7 mouse cellular contexts compared by ENCODE assay signal in the genomic region with DNA sequence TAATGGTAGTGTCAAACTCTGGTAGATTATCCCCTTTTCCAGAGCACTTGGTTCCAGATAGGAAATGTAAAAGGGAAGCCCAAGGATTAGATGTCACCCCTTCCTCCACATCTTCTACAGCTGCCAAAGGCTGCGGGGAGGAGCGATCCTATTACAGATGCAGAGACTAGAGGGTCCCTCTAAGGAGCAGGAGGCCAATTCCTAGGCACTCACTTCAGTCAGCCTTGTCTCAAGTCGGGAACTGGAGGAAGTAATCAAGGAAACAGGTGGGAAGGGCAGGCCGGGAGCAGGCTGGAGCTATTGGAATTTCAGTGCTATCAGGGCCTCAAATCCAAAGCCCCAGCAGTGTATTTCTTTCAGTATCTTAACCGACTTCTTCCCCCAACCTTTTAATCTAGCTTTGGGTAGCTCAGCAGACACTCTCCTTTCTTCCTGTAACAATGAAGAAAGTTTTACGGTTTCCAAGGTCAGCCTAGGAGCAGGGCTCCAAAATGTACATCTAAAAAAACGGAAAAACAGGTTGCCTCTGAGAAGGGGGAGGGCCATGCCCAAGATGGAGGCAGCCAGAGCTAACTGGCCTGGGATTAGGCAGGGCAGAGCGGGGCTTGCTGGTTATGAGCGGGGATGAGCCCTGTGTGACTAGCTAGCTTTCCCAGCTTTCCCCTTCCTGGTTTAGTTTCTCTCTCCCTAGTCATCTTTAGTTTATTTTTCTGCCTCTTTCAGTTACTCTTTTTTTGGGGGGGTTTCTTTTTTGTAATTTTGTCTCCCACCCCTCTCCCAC. TPM values are rescaled to one million over a fixed set of nuclear protein-coding genes. Genes with fewer than 3 reads are reported as not detected.
DNase-seq lines count a peak whose midpoint lies in the region; ATAC-seq lines count a peak whose summit lies in the region.

No protein-coding gene starts in this region.

- H3K9me3 ChIP-seq in lung, embryonic 15.5 days = no peaks in the 10 kb centered on the region
- no peaks in the 10 kb centered on the region for H3K9me3 ChIP-seq in forebrain, embryonic 10.5 days
- H3K9me3 ChIP-seq in limb, embryonic 11.5 days (ENCODE audit: control insufficient read depth, low read length) = no peaks in the 10 kb centered on the region
- H3K9me3 ChIP-seq in stomach, embryonic 14.5 days (ENCODE audit: control insufficient read depth, low read depth, low read length) = no peaks in the 10 kb centered on the region

- H3K4me1 ChIP-seq in lung, embryonic 15.5 days = peaks cover 71% of the 10 kb centered on the region
- peaks cover 82% of the 10 kb centered on the region for H3K4me1 ChIP-seq in forebrain, embryonic 10.5 days
- H3K4me1 ChIP-seq in limb, embryonic 11.5 days (ENCODE audit: control insufficient read depth, insufficient read depth, low read length) = peaks cover 50% of the 10 kb centered on the region
- peaks cover 60% of the 10 kb centered on the region for H3K4me1 ChIP-seq in stomach, embryonic 14.5 days (ENCODE audit: control insufficient read depth, insufficient read depth, low read length)

- peak overlapping the region; percentile 90 for H3K27ac ChIP-seq in lung, embryonic 15.5 days
- peak overlapping the region; percentile 96 for H3K27ac ChIP-seq in forebrain, embryonic 10.5 days
- peak overlapping the region; percentile 86 for H3K27ac ChIP-seq in limb, embryonic 11.5 days (replicated peaks; ENCODE audit: low read depth, low read length)
- H3K27ac ChIP-seq in stomach, embryonic 14.5 days (ENCODE audit: low read length) = peak overlapping the region; percentile 73

- DNase-seq in lung, postnatal 4 days = no peak
- no peak for DNase-seq in forebrain, embryonic 10.5 days (ENCODE audit: extremely low spot score, low spot score)
- no peak for DNase-seq in limb, embryonic 11.5 days (ENCODE audit: low spot score)
- no peak for DNase-seq in adrenal gland, adult 2 months

- ATAC-seq in lung, embryonic 15.5 days (ENCODE audit: borderline replicate concordance, extremely low read depth, low FRiP score, low TSS enrichment) = no peak
- no peak for ATAC-seq in limb, embryonic 11.5 days (ENCODE audit: insufficient number of reproducible peaks, low FRiP score, low TSS enrichment, low read depth)
- ATAC-seq in stomach, embryonic 14.5 days (ENCODE audit: insufficient number of reproducible peaks, insufficient read depth, low FRiP score, low read depth) = no peak
- ATAC-seq in granulocyte monocyte progenitor cell, adult 5-6 weeks (replicated peaks; ENCODE audit: poor library complexity, severe bottlenecking) = no peak

- WGBS in lung, embryonic 15.5 days = 21% methylated on average over 9 of the region's 9 CpGs
- 8% methylated on average over 9 of the region's 9 CpGs for WGBS in forebrain, embryonic 10.5 days
- 20% methylated on average over 9 of the region's 9 CpGs for WGBS in limb, embryonic 11.5 days
- 28% methylated on average over 9 of the region's 9 CpGs for WGBS in stomach, embryonic 14.5 days

- peak overlapping the region; percentile 22; the same call in 1 of the 2 replicates for H3K9ac ChIP-seq in lung, embryonic 15.5 days
- H3K9ac ChIP-seq in limb, embryonic 11.5 days (ENCODE audit: low read length) = no peak overlapping the region
- H3K9ac ChIP-seq in stomach, embryonic 14.5 days (replicated peaks; ENCODE audit: low read depth, low read length) = no peak overlapping the region

- peaks cover 12% of the 10 kb centered on the region; the same call in 1 of the 2 replicates for H3K36me3 ChIP-seq in lung, embryonic 15.5 days
- peaks cover 31% of the 10 kb centered on the region for H3K36me3 ChIP-seq in forebrain, embryonic 10.5 days (replicated peaks)
- H3K36me3 ChIP-seq in limb, embryonic 11.5 days (ENCODE audit: control insufficient read depth, insufficient read depth, low read length) = peaks cover 10% of the 10 kb centered on the region; the same call in 1 of the 2 replicates
- H3K36me3 ChIP-seq in stomach, embryonic 14.5 days (ENCODE audit: control insufficient read depth, insufficient read depth, low read length) = peaks cover 12% of the 10 kb centered on the region

- H3K4me2 ChIP-seq in lung, embryonic 15.5 days = peak overlapping the region; percentile 70
- 0 out of 2 replicates have a peak overlapping the region, but pooled peaks have one; percentile 5 for H3K4me2 ChIP-seq in limb, embryonic 11.5 days (ENCODE audit: low read depth, severe bottlenecking)
- peak overlapping the region; percentile 26; the same call in 1 of the 2 replicates for H3K4me2 ChIP-seq in stomach, embryonic 14.5 days (replicated peaks; ENCODE audit: low read depth, low read length)

- no peak overlapping the region for H3K4me3 ChIP-seq in lung, embryonic 15.5 days
- peak overlapping the region; percentile 85 for H3K4me3 ChIP-seq in forebrain, embryonic 10.5 days
- H3K4me3 ChIP-seq in limb, embryonic 11.5 days (ENCODE audit: low read depth, low read length) = no peak overlapping the region
- H3K4me3 ChIP-seq in stomach, embryonic 14.5 days (ENCODE audit: low read depth, low read length) = no peak overlapping the region

- H3K27me3 ChIP-seq in lung, embryonic 15.5 days = no peaks in the 10 kb centered on the region
- H3K27me3 ChIP-seq in forebrain, embryonic 10.5 days (ENCODE audit: poor library complexity, severe bottlenecking) = no peaks in the 10 kb centered on the region
- no peaks in the 10 kb centered on the region for H3K27me3 ChIP-seq in limb, embryonic 11.5 days (ENCODE audit: control insufficient read depth, insufficient read depth, low read length)
- H3K27me3 ChIP-seq in stomach, embryonic 14.5 days (ENCODE audit: control insufficient read depth, insufficient read depth, low read length) = no peaks in the 10 kb centered on the region

RNA-seq across cellular contexts. Expression of a gene that starts 2.4 kb away (rescaled TPM):
- polyA plus RNA-seq in lung, embryonic 15.5 days (2015; fragmentation: Nextera tagmentation; extraction: Ambion mirVana) = 142 and 146 TPM in 2 replicates
- polyA plus RNA-seq in forebrain, embryonic 10.5 days (2016; fragmentation: Nextera tagmentation; extraction: Ambion mirVana) = 282 and 292 TPM in 2 replicates
- 81.9 and 82.3 TPM in 2 replicates for polyA plus RNA-seq in limb, embryonic 11.5 days (2014; fragmentation: Nextera tagmentation; extraction: Ambion mirVana)
- polyA plus RNA-seq in stomach, embryonic 14.5 days (2014; fragmentation: Nextera tagmentation; extraction: Ambion mirVana) = 93.6 and 99.4 TPM in 2 replicates
- 10 to 100 TPM; 68.0 to 71.3 TPM for total RNA-seq in adrenal gland, adult 2 months (2021)
- polyA plus RNA-seq in adrenal gland, adult 2 months (2012; rRNA removed) = 22.1 and 24.5 TPM in 2 replicates
- 3.5 and 6.0 TPM in 2 replicates for total RNA-seq in granulocyte monocyte progenitor cell, adult 5-6 weeks (2014; fragmentation: Nextera tagmentation)
- 1.2 and 1.7 TPM in 2 replicates for total RNA-seq in granulocyte monocyte progenitor cell, adult 5-6 weeks (2017)

RNA-seq across cellular contexts. Expression of a gene that starts 15.4 kb away (rescaled TPM):
- polyA plus RNA-seq in lung, embryonic 15.5 days (2015; fragmentation: Nextera tagmentation; extraction: Ambion mirVana) = 8.5 and 10.0 TPM in 2 replicates
- polyA plus RNA-seq in forebrain, embryonic 10.5 days (2016; fragmentation: Nextera tagmentation; extraction: Ambion mirVana) = 0.69 and 0.99 TPM in 2 replicates
- 1.6 and 2.2 TPM in 2 replicates for polyA plus RNA-seq in limb, embryonic 11.5 days (2014; fragmentation: Nextera tagmentation; extraction: Ambion mirVana)
- 13.6 and 13.8 TPM in 2 replicates for polyA plus RNA-seq in stomach, embryonic 14.5 days (2014; fragmentation: Nextera tagmentation; extraction: Ambion mirVana)
- total RNA-seq in adrenal gland, adult 2 months (2021) = under 1 TPM; 0.31 to 0.46 TPM
- polyA plus RNA-seq in adrenal gland, adult 2 months (2012; rRNA removed) = 0.13 and 0.24 TPM in 2 replicates
- total RNA-seq in granulocyte monocyte progenitor cell, adult 5-6 weeks (2014; fragmentation: Nextera tagmentation) = not detected in 2 replicates
- not detected in 2 replicates for total RNA-seq in granulocyte monocyte progenitor cell, adult 5-6 weeks (2017)

RNA-seq across cellular contexts. Expression of a gene that starts 54.0 kb away (rescaled TPM):
- polyA plus RNA-seq in lung, embryonic 15.5 days (2015; fragmentation: Nextera tagmentation; extraction: Ambion mirVana) = not detected in 2 replicates
- not detected in 2 replicates for polyA plus RNA-seq in forebrain, embryonic 10.5 days (2016; fragmentation: Nextera tagmentation; extraction: Ambion mirVana)
- not detected in 2 replicates for polyA plus RNA-seq in limb, embryonic 11.5 days (2014; fragmentation: Nextera tagmentation; extraction: Ambion mirVana)
- not detected in 2 replicates for polyA plus RNA-seq in stomach, embryonic 14.5 days (2014; fragmentation: Nextera tagmentation; extraction: Ambion mirVana)
- total RNA-seq in adrenal gland, adult 2 months (2021) = 1 to 10 TPM in 1 of 2 experiments, under 1 TPM in 1; 0.62 to 3.6 TPM
- 0.90 and 0.91 TPM in 2 replicates for polyA plus RNA-seq in adrenal gland, adult 2 months (2012; rRNA removed)
- not detected in 2 replicates for total RNA-seq in granulocyte monocyte progenitor cell, adult 5-6 weeks (2014; fragmentation: Nextera tagmentation)
- not detected in 2 replicates for total RNA-seq in granulocyte monocyte progenitor cell, adult 5-6 weeks (2017)

RNA-seq across cellular contexts. Expression of a gene that starts 56.3 kb away (rescaled TPM):
- polyA plus RNA-seq in lung, embryonic 15.5 days (2015; fragmentation: Nextera tagmentation; extraction: Ambion mirVana) = 131 and 134 TPM in 2 replicates
- 132 and 138 TPM in 2 replicates for polyA plus RNA-seq in forebrain, embryonic 10.5 days (2016; fragmentation: Nextera tagmentation; extraction: Ambion mirVana)
- 119 and 127 TPM in 2 replicates for polyA plus RNA-seq in limb, embryonic 11.5 days (2014; fragmentation: Nextera tagmentation; extraction: Ambion mirVana)
- polyA plus RNA-seq in stomach, embryonic 14.5 days (2014; fragmentation: Nextera tagmentation; extraction: Ambion mirVana) = 116 TPM in 2 replicates
- total RNA-seq in adrenal gland, adult 2 months (2021) = 100 to 1,000 TPM; 110 to 120 TPM
- polyA plus RNA-seq in adrenal gland, adult 2 months (2012; rRNA removed) = 61.1 and 64.8 TPM in 2 replicates
- total RNA-seq in granulocyte monocyte progenitor cell, adult 5-6 weeks (2014; fragmentation: Nextera tagmentation) = 68.0 and 76.2 TPM in 2 replicates
- 107 and 114 TPM in 2 replicates for total RNA-seq in granulocyte monocyte progenitor cell, adult 5-6 weeks (2017)

RNA-seq across cellular contexts. Expression of a gene that starts 57.2 kb away (rescaled TPM):
- polyA plus RNA-seq in lung, embryonic 15.5 days (2015; fragmentation: Nextera tagmentation; extraction: Ambion mirVana) = 46.2 and 49.4 TPM in 2 replicates
- polyA plus RNA-seq in forebrain, embryonic 10.5 days (2016; fragmentation: Nextera tagmentation; extraction: Ambion mirVana) = 53.0 and 55.4 TPM in 2 replicates
- 31.9 and 35.4 TPM in 2 replicates for polyA plus RNA-seq in limb, embryonic 11.5 days (2014; fragmentation: Nextera tagmentation; extraction: Ambion mirVana)
- 36.3 and 38.4 TPM in 2 replicates for polyA plus RNA-seq in stomach, embryonic 14.5 days (2014; fragmentation: Nextera tagmentation; extraction: Ambion mirVana)
- 10 to 100 TPM; 32.2 to 38.3 TPM for total RNA-seq in adrenal gland, adult 2 months (2021)
- 109 and 126 TPM in 2 replicates for polyA plus RNA-seq in adrenal gland, adult 2 months (2012; rRNA removed)
- 53.7 and 58.4 TPM in 2 replicates for total RNA-seq in granulocyte monocyte progenitor cell, adult 5-6 weeks (2014; fragmentation: Nextera tagmentation)
- 24.8 and 25.0 TPM in 2 replicates for total RNA-seq in granulocyte monocyte progenitor cell, adult 5-6 weeks (2017)

Comparison
In these comparisons a context has a peak if more than half of its experiments do, and no peak if none do; other contexts are left out.
1. H3K4me2 ChIP-seq: peak in every context shown above with its lines; median percentile 70 in lung, embryonic 15.5 days; 26 in stomach, embryonic 14.5 days; 5 in limb, embryonic 11.5 days.